Mouse (Mus musculus) lung, adult 2 months (tissue): ENCODE data around the gene Guca2b. TPM values are rescaled to one million over a fixed set of nuclear protein-coding genes. Genes with fewer than 3 reads are reported as not detected.

Experiments
- DNase-seq: peaks from one replicate; pipeline ENCODE4 v3.0.0; 2022
- H3K4me1 ChIP-seq: fragments of 200-500 bp; 2 replicates; pipeline ENCODE4 v1.6.1; 2011; ENCODE audit warnings: low read length; ENCODE audit not compliant: control insufficient read depth, insufficient read depth
- H3K4me3 ChIP-seq: fragments of 200-500 bp; replicated peaks from 2 replicates; pipeline ENCODE3; 2011; ENCODE audit warnings: low read depth, mild to moderate bottlenecking, control low read depth, low read length; ENCODE audit errors: extremely low read depth
- CTCF ChIP-seq: fragments of 200-500 bp; IDR thresholded peaks from 2 replicates; pipeline ENCODE4 v1.5.1; 2011; ENCODE audit warnings: mild to moderate bottlenecking, low read length, control low read depth; ENCODE audit not compliant: insufficient read depth
- POLR2A ChIP-seq: fragments of 200-500 bp; IDR thresholded peaks from 2 replicates; pipeline ENCODE4 v1.6.1; 2011; ENCODE audit warnings: low read depth, mild to moderate bottlenecking, control low read depth, low read length, borderline replicate concordance; ENCODE audit errors: extremely low read depth
- WGBS: fragments of 180-500 bp; shearing (Covaris S2); methylation state at CpG from one replicate; pipeline ENCODE4 v1.1.7; 2018; 5-methylcytosine and 5-hydroxymethylcytosine counted together
- polyA plus RNA-seq: library from polyadenylated mRNA; depleted of rRNA; stranded (reverse); fragments of >200 nt; gene quantifications from 2 replicates; pipeline ENCODE4 v1.2.3, GENCODE M21; 2012

Gene Guca2b
- polyA plus RNA-seq, 1 experiment = not detected

- DNase-seq = no peak
- Histone ChIP-seq H3K4me3 (no peak overlapping the region), H3K4me1 (no peaks in the 10 kb centered on the region)
- TF ChIP-seq POLR2A (no peak), CTCF (no peak)
- WGBS = 79% methylated on average over 8 of the region's 8 CpGs
Measured at GRCm38 (mm10) chr4:119660007-119660406, 1.3 kb upstream of the Guca2b start.

- WGBS = 51% methylated on average over 2 of the region's 2 CpGs
Measured at GRCm38 (mm10) chr4:119658246-119658645, 508 bp downstream of the Guca2b start.

DNA sequence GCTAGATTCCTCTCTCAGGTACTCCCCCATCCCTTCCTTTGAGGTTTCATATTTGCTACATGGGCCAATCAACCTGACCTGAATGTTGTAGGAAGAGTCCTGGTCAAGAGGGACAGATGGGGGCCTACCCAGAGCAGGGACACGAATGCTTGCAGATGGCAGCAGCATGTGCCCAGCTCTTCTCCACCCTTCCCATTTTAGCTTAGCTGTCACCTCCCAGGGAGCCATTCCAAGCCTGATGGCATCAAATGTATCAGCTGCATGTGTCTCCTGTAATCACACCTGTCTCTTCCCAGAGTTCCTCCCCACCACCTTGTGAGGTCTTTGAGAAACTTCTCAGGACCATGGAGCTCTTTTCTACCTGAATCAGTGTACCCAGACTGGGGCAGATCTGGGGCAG, 1.7 kb downstream of the Guca2b start:
- WGBS = 76% methylated on average over 1 of the region's 1 CpGs
- TF ChIP-seq CTCF = no peak
- TF ChIP-seq POLR2A = no peak
- no peak for DNase-seq
- Histone ChIP-seq H3K4me3 (no peak overlapping the region), H3K4me1 (no peaks in the 10 kb centered on the region)

More at GRCm38 (mm10) chr4:119658246-119658645, 508 bp downstream of the Guca2b start:
- no peak for TF ChIP-seq POLR2A
- H3K4me3 ChIP-seq = no peak overlapping the region
- H3K4me1 ChIP-seq = no peaks in the 10 kb centered on the region
- DNase-seq = no peak

GRCm38 (mm10) chr4:119642666-119643065, 16.1 kb downstream of the Guca2b start:
- 80% methylated on average over 4 of the region's 4 CpGs for WGBS
- Histone ChIP-seq H3K4me3 (no peak overlapping the region), H3K4me1 (no peaks in the 10 kb centered on the region)
- no peak for DNase-seq
- TF ChIP-seq CTCF = no peak
- TF ChIP-seq POLR2A = no peak

DNA sequence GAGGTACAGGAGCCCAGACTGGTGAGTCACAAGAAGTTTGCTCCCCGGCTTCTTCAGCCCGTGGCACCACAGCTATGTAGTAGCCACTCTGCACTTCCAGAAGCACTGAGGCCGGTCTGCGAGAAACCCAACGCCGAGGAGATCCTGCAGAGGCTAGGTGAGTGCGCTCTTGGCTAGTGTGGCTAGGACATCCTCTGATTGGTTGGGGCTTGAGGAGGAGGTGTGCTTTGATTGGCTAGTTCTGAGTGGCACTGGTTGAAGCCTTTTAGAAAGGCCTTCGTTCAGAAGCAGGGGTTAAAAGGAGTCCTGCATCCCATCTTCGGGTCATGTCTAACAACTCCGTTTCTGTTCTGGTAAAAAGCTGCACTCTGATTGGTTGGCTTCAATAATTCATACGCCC, 20.1 kb downstream of the Guca2b start:
- no peak for DNase-seq
- 62% methylated on average over 11 of the region's 11 CpGs for WGBS
- Histone ChIP-seq H3K4me3 (no peak overlapping the region), H3K4me1 (no peaks in the 10 kb centered on the region)
- TF ChIP-seq CTCF = no peak
- TF ChIP-seq POLR2A = no peak

GRCm38 (mm10) chr4:119637946-119638345, 20.8 kb downstream of the Guca2b start:
- no peak for TF ChIP-seq CTCF
- TF ChIP-seq POLR2A = no peak
- WGBS = 78% methylated on average over 6 of the region's 6 CpGs
- DNase-seq = no peak
- Histone ChIP-seq H3K4me1 (peaks cover 2% of the 10 kb centered on the region; the same call in 1 of the 2 replicates), H3K4me3 (no peak overlapping the region)

DNA sequence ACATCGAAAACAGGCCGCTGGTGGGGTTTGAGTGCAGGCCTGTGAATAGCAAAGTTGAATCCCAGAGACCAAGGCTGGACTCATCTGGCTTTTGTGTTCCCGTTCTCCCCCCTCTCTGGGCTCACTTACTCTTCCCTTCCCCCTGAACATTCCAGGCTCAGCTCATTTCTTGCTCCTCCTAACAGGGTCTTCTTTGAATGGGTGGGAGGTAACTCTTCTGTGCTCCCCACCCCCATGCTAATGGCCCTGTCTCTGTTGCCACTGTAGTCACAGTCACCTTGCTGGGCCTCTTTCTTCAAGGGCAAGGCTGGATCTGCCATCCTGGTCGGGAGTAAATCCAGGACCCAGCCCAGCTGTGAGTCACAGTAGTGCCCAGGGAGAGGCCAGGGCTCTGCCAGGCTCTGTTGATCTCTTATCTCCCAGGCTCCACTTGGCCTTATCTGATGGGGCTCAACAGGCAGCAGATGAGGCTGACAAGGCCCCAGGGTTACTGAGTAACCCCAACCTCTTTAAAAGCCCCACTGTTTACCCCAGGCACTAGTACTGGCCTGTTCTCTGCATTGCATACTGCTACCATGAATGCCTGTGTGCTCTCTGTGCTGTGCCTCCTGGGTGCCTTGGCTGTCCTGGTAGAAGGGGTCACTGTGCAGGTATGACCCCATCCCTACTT, 21.4 kb downstream of the Guca2b start, which contains the start of gene Guca2a:
TSS of gene Guca2a (plus strand) at position 529 of the 670 bp plus-strand sequence.
- 61% methylated on average over 4 of the region's 4 CpGs for WGBS
- Histone ChIP-seq H3K4me3 (no peak within 1 kb of the TSS), H3K4me1 (peaks cover 2% of the 10 kb centered on the region; the same call in 1 of the 2 replicates)
- TF ChIP-seq CTCF (no peak), POLR2A (no peak)
- no peak for DNase-seq

- no peak for TF ChIP-seq CTCF
- no peak for TF ChIP-seq POLR2A
- H3K4me1 ChIP-seq = peaks cover 2% of the 10 kb centered on the region; the same call in 1 of the 2 replicates
- 65% methylated on average over 7 of the region's 7 CpGs for WGBS
- no peak overlapping the region for H3K4me3 ChIP-seq
- DNase-seq = no peak
Measured at GRCm38 (mm10) chr4:119636731-119637130, 22.0 kb downstream of the Guca2b start.

DNA sequence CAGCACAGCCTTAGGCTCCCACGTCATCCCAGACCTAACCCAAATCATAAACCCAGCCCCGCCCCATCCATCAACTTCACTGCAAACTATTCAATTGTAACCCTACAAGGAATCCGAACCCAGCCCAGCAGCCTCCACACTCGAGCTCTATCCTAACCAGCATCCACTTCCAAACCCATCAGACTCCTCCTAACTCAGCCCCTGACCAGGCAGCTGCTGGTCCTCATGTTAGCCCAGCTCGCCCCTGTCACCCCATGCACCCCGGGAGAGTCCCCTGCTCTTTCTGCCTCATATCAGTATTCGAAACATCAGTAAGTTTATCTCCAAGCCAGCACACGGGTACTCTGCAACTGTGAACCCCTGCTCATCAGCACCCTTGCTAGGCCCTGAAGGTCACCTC, 23.1 kb downstream of the Guca2b start:
- 77% methylated on average over 8 of the region's 8 CpGs for WGBS
- DNase-seq = no peak
- TF ChIP-seq CTCF (no peak), POLR2A (no peak)
- Histone ChIP-seq H3K4me3 (no peak overlapping the region), H3K4me1 (peaks cover 5% of the 10 kb centered on the region)
